Mouse (Mus musculus): ENCODE results near the gene Gm13030. TPM values are rescaled to one million over a fixed set of nuclear protein-coding genes. Genes with fewer than 3 reads are reported as not detected.
A peak's percentile ranks its signal among the peaks of the same experiment; 100 is the strongest.
"Not testable (repeated sequence)": the region's sequence is repeated elsewhere in the genome, so short reads cannot be mapped to it uniquely, and the experiment has no call there.

Gm13030 gene
- total RNA-seq, 1 experiment: not detected

DNA sequence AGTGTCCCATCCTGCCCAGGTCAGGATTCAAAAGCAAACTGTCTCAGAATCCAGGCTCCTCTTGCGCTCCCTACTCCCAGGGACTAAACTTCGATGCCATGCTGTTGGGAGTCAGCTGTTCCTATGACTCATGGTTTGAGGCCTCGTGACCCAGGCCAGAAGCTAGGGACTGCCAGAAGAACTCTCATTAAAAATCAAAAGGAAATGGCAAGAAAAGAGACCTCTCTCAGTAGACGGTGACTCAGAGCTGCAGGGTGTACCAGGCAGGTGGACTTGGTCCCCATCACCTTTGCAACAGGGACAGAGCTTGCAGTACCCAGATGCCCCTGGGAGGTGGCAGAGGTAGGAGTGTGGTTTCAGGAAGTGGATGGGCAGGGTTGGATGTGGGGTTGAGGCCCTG, 4.0 kb upstream of the Gm13030 start, which contains the start of gene Pla2g2e:
Gene Pla2g2e (plus strand): TSS at position 212 of the 400 bp plus-strand sequence.
- Histone ChIP-seq H3K9ac (ENCODE audit: insufficient read depth, low read depth, low read length, poor library complexity, severe bottlenecking) (no peak within 1 kb of the TSS), H3K27ac (ENCODE audit: insufficient read depth, low read depth, low read length, poor library complexity, severe bottlenecking) (no peak within 1 kb of the TSS), H3K9me3 (ENCODE audit: control insufficient read depth, insufficient read depth, low read depth, low read length) (no peaks in the 10 kb centered on the region), H3K4me3 (ENCODE audit: insufficient read depth in 1 of 2, low read depth in 1 of 2, low read length in 2 of 2, poor library complexity in 1 of 2, severe bottlenecking in 1 of 2) (no peak within 1 kb of the TSS), H3K36me3 (ENCODE audit: control insufficient read depth, insufficient read depth, low read length, poor library complexity, severe bottlenecking) (no peaks in the 10 kb centered on the region), H3K4me1 (ENCODE audit: control insufficient read depth in 2 of 2, insufficient read depth in 2 of 2, low read length in 2 of 2, poor library complexity in 1 of 2) (peaks cover 0 to 10% of the 10 kb centered on the region in 2 experiments; a peak in 1 of 4 replicates)
- TF ChIP-seq CHD2 (IDR thresholded peaks at IDR 0.05; ENCODE audit: low read depth, low read length) (no peak), HCFC1 (IDR thresholded peaks at IDR 0.05; ENCODE audit: borderline replicate concordance, insufficient read depth, low read length) (no peak), MAFK (IDR thresholded peaks at IDR 0.05; ENCODE audit: insufficient read depth, low read depth, low read length) (no peak)
- in situ Hi-C loops (cut with MboI; ENCODE audit: low sequenced_read_pairs in 2 of 2, unreplicated experiment in 2 of 2): no loop called here
- DNase-seq (ENCODE audit: low read depth, low spot score): no peak

DNA sequence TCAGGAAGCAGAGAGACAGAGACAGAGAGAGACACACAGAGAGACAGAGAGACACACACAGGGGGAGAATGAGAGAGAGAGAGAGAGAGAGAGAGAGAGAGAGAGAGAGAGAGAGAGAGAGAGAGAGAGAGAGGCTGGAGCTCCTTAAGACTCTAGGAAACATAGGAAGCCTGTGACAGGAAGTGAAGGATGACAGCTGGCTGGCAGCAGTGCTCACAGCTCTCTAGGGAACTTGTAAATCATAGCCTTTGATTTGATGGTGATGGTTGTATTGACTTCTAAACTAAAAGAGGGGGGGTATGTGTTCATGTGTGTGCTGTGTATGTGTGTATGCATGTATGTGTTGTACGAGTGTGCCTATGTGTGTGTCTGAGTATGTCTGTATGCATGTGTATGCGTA, 2.2 kb upstream of the Gm13030 start:
- Histone ChIP-seq H3K4me3 (ENCODE audit: insufficient read depth in 1 of 2, low read depth in 1 of 2, low read length in 2 of 2, poor library complexity in 1 of 2, severe bottlenecking in 1 of 2) (no peak overlapping the region), H3K4me1 (ENCODE audit: control insufficient read depth in 2 of 2, insufficient read depth in 2 of 2, low read length in 2 of 2, poor library complexity in 1 of 2) (peaks cover 0 to 4% of the 10 kb centered on the region in 2 experiments; a peak in 1 of 4 replicates), H3K9ac (ENCODE audit: insufficient read depth, low read depth, low read length, poor library complexity, severe bottlenecking) (no peak overlapping the region), H3K36me3 (ENCODE audit: control insufficient read depth, insufficient read depth, low read length, poor library complexity, severe bottlenecking) (no peaks in the 10 kb centered on the region), H3K9me3 (ENCODE audit: control insufficient read depth, insufficient read depth, low read depth, low read length) (no peaks in the 10 kb centered on the region), H3K27ac (ENCODE audit: insufficient read depth, low read depth, low read length, poor library complexity, severe bottlenecking) (no peak overlapping the region)
- DNase-seq (ENCODE audit: low read depth, low spot score): no peak
- no peak for TF ChIP-seq CHD2 (IDR thresholded peaks at IDR 0.05; ENCODE audit: low read depth, low read length)
- TF ChIP-seq ZNF384 (IDR thresholded peaks at IDR 0.05; ENCODE audit: low read depth, low read length): no peak
- TF ChIP-seq MAFK (IDR thresholded peaks at IDR 0.05; ENCODE audit: insufficient read depth, low read depth, low read length): no peak
- no peak for TF ChIP-seq ZC3H11A (IDR thresholded peaks at IDR 0.05; ENCODE audit: borderline replicate concordance, low read depth, low read length)
- no peak for TF ChIP-seq HCFC1 (IDR thresholded peaks at IDR 0.05; ENCODE audit: borderline replicate concordance, insufficient read depth, low read length)
- in situ Hi-C loops (cut with MboI; ENCODE audit: low sequenced_read_pairs in 2 of 2, unreplicated experiment in 2 of 2): no loop called here

DNA sequence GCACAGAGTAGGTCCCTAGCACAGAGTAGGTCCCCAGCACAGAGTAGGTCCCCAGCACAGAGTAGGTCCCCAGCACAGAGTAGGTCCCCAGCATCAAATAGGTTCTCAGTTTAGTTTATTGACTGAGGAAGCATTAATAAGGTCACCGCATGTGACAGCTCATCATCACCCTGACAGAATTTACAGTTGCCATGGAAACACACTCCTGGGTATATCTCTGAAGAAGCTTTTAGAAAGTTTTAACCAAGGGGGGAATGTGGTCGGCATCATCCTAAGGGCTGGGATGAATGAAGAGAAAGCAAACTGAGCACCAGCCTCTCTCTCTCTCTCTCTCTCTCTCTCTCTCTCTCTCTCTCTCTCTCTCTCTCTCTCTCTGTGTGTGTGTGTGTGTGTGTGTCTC, 1.5 kb upstream of the Gm13030 start:
- in situ Hi-C loops (cut with MboI; ENCODE audit: low sequenced_read_pairs in 2 of 2, unreplicated experiment in 2 of 2); H3K4me3 ChIP-seq (ENCODE audit: insufficient read depth in 1 of 2, low read depth in 1 of 2, low read length in 2 of 2, poor library complexity in 1 of 2, severe bottlenecking in 1 of 2); H3K27ac ChIP-seq (ENCODE audit: insufficient read depth, low read depth, low read length, poor library complexity, severe bottlenecking); H3K9me3 ChIP-seq (ENCODE audit: control insufficient read depth, insufficient read depth, low read depth, low read length); H3K36me3 ChIP-seq (ENCODE audit: control insufficient read depth, insufficient read depth, low read length, poor library complexity, severe bottlenecking); H3K9ac ChIP-seq (ENCODE audit: insufficient read depth, low read depth, low read length, poor library complexity, severe bottlenecking); H3K4me1 ChIP-seq (ENCODE audit: control insufficient read depth in 2 of 2, insufficient read depth in 2 of 2, low read length in 2 of 2, poor library complexity in 1 of 2); DNase-seq (ENCODE audit: low read depth, low spot score): not testable (repeated sequence)

DNA sequence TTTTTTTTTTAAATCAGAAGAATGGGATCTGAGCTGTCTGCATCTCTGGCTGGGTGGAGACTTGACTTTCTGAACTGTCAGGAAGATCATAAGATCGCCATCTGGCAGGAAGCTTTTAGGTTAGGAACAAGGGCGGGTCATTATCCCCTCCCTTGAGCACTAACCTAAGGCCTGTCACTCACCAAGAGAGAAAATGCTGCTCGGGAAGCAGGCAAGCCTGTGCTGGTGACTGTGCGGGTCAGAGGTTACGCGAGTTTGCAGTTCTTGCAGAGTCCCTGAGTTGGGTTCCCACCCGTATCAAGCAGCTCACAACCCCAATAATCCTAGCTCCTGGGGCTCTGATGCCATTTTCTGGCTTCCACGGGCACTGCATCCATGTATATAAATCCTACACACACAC, 5.1 kb downstream of the Gm13030 start:
- Histone ChIP-seq H3K4me3 (ENCODE audit: insufficient read depth in 1 of 2, low read depth in 1 of 2, low read length in 2 of 2, poor library complexity in 1 of 2, severe bottlenecking in 1 of 2) (no peak overlapping the region), H3K27ac (ENCODE audit: insufficient read depth, low read depth, low read length, poor library complexity, severe bottlenecking) (no peak overlapping the region), H3K4me1 (ENCODE audit: control insufficient read depth in 2 of 2, insufficient read depth in 2 of 2, low read length in 2 of 2, poor library complexity in 1 of 2) (peaks cover 1 to 14% of the 10 kb centered on the region in 2 experiments; a peak in 1 of 4 replicates), H3K36me3 (ENCODE audit: control insufficient read depth, insufficient read depth, low read length, poor library complexity, severe bottlenecking) (no peaks in the 10 kb centered on the region), H3K9ac (ENCODE audit: insufficient read depth, low read depth, low read length, poor library complexity, severe bottlenecking) (no peak overlapping the region), H3K9me3 (ENCODE audit: control insufficient read depth, insufficient read depth, low read depth, low read length) (no peaks in the 10 kb centered on the region)
- no peak for DNase-seq (ENCODE audit: low read depth, low spot score)
- TF ChIP-seq ZC3H11A (IDR thresholded peaks at IDR 0.05; ENCODE audit: borderline replicate concordance, low read depth, low read length) (no peak), CHD2 (IDR thresholded peaks at IDR 0.05; ENCODE audit: low read depth, low read length) (no peak)
- in situ Hi-C loops (cut with MboI; ENCODE audit: low sequenced_read_pairs in 2 of 2, unreplicated experiment in 2 of 2): no loop called here

DNA sequence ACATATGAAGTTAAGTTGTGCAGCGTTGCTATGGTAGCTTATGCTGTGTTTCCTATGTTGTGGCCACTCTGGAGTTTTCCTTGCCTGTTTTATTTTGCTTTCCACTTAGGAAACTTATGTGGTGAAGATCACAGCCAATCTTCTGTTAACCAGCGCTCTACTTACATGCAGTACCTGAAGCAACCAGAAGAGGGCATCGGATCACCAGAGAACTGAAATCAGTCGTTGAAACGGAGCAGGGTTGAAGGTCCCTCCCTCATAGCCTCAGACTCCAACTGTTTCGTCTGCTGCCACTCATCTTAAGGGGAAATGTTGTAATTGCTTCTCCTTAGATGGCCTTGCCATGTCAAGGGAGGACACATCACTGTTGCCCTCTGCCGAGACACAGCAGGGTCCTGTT, 7.4 kb downstream of the Gm13030 start:
- Histone ChIP-seq H3K36me3 (ENCODE audit: control insufficient read depth, insufficient read depth, low read length, poor library complexity, severe bottlenecking) (no peaks in the 10 kb centered on the region), H3K4me1 (ENCODE audit: control insufficient read depth in 2 of 2, insufficient read depth in 2 of 2, low read length in 2 of 2, poor library complexity in 1 of 2) (peaks cover 1 to 22% of the 10 kb centered on the region in 2 experiments; a peak in 2 of 4 replicates), H3K27ac (ENCODE audit: insufficient read depth, low read depth, low read length, poor library complexity, severe bottlenecking) (no peak overlapping the region), H3K9ac (ENCODE audit: insufficient read depth, low read depth, low read length, poor library complexity, severe bottlenecking) (no peak overlapping the region), H3K9me3 (ENCODE audit: control insufficient read depth, insufficient read depth, low read depth, low read length) (no peaks in the 10 kb centered on the region), H3K4me3 (ENCODE audit: insufficient read depth in 1 of 2, low read depth in 1 of 2, low read length in 2 of 2, poor library complexity in 1 of 2, severe bottlenecking in 1 of 2) (no peak overlapping the region)
- TF ChIP-seq MAFK (IDR thresholded peaks at IDR 0.05; ENCODE audit: insufficient read depth, low read depth, low read length): no peak
- 0 out of 2 replicates have a peak, but pooled peaks have one; percentile 23 for TF ChIP-seq ZC3H11A (IDR thresholded peaks at IDR 0.05; ENCODE audit: borderline replicate concordance, low read depth, low read length)
- in situ Hi-C loops (cut with MboI; ENCODE audit: low sequenced_read_pairs in 2 of 2, unreplicated experiment in 2 of 2): no loop called here
- peak; percentile 71 for DNase-seq (ENCODE audit: low read depth, low spot score)
